13 mouse cellular contexts compared by ENCODE assay signal in genomic region chr12:16155791-16156558, GRCm38 (mm10).
DNase-seq lines count a peak whose midpoint lies in the region; ATAC-seq lines count a peak whose summit lies in the region.
"Had no signal": no experiment of that assay in that cellular context is flagged by ENCODE, and none has a peak within 500 bp of the region (broad histone marks: within the 10 kb centered on the region; RNA-seq: fewer than 3 reads in every experiment).

No protein-coding gene starts in this region.

- no peak overlapping the region for H3K4me2 ChIP-seq in forebrain, embryonic 16.5 days (ENCODE audit: low read length)
- H3K4me2 ChIP-seq in midbrain, embryonic 13.5 days (replicated peaks) = no peak overlapping the region
- H3K4me2 ChIP-seq: embryonic facial prominence, embryonic 15.5 days; heart, embryonic 15.5 days; kidney, embryonic 15.5 days; limb, embryonic 13.5 days; stomach, embryonic 15.5 days had no signal

- 14% methylated on average over 2 of the region's 2 CpGs for WGBS in forebrain, embryonic 16.5 days
- 12% methylated on average over 2 of the region's 2 CpGs for WGBS in midbrain, embryonic 13.5 days

- H3K36me3 ChIP-seq in forebrain, embryonic 16.5 days (ENCODE audit: control insufficient read depth, insufficient read depth) = no peaks in the 10 kb centered on the region
- no peaks in the 10 kb centered on the region for H3K36me3 ChIP-seq in midbrain, embryonic 13.5 days
- H3K36me3 ChIP-seq: embryonic facial prominence, embryonic 15.5 days; heart, embryonic 15.5 days; kidney, embryonic 15.5 days; limb, embryonic 13.5 days; stomach, embryonic 15.5 days had no signal

- peak; percentile 88 for ATAC-seq in forebrain, embryonic 16.5 days
- peak; percentile 83 for ATAC-seq in midbrain, embryonic 13.5 days

- peak overlapping the region; percentile 27; the same call in 1 of the 2 replicates for H3K27ac ChIP-seq in forebrain, embryonic 16.5 days (ENCODE audit: low read length)
- H3K27ac ChIP-seq in midbrain, embryonic 13.5 days = no peak overlapping the region
- H3K27ac ChIP-seq: embryonic facial prominence, embryonic 15.5 days; heart, embryonic 15.5 days; kidney, embryonic 15.5 days; limb, embryonic 13.5 days; stomach, embryonic 15.5 days had no signal

- H3K9me3 ChIP-seq in forebrain, embryonic 16.5 days (ENCODE audit: control insufficient read depth, low read length) = no peaks in the 10 kb centered on the region
- H3K9me3 ChIP-seq in midbrain, embryonic 13.5 days = no peaks in the 10 kb centered on the region
- H3K9me3 ChIP-seq: embryonic facial prominence, embryonic 15.5 days; heart, embryonic 15.5 days; kidney, embryonic 15.5 days; limb, embryonic 13.5 days; stomach, embryonic 15.5 days had no signal

- H3K27me3 ChIP-seq in forebrain, embryonic 16.5 days (replicated peaks; ENCODE audit: control insufficient read depth, insufficient read depth, low read length) = no peaks in the 10 kb centered on the region
- H3K27me3 ChIP-seq in midbrain, embryonic 13.5 days = no peaks in the 10 kb centered on the region
- H3K27me3 ChIP-seq: embryonic facial prominence, embryonic 15.5 days; heart, embryonic 15.5 days; kidney, embryonic 15.5 days; limb, embryonic 13.5 days; stomach, embryonic 15.5 days had no signal

- 0 out of 2 replicates have a peak overlapping the region, but pooled peaks have one; percentile 15 for H3K9ac ChIP-seq in forebrain, embryonic 16.5 days (replicated peaks; ENCODE audit: low read depth, low read length)
- H3K9ac ChIP-seq in midbrain, embryonic 13.5 days (replicated peaks) = no peak overlapping the region; the same call in 1 of the 2 replicates
- H3K9ac ChIP-seq: embryonic facial prominence, embryonic 15.5 days; heart, embryonic 15.5 days; kidney, embryonic 15.5 days; limb, embryonic 13.5 days; stomach, embryonic 15.5 days had no signal

- intact Hi-C loops in heart, postnatal 36 days (cut with DNase I) = loop anchor here (5.0 kb wide), 1 partner anchor 339 kb away; the partner anchor contains the start of gene Trib2

- no peak overlapping the region for H3K4me3 ChIP-seq in forebrain, embryonic 16.5 days (replicated peaks; ENCODE audit: low read length)
- H3K4me3 ChIP-seq in midbrain, embryonic 13.5 days (replicated peaks) = no peak overlapping the region
- H3K4me3 ChIP-seq: embryonic facial prominence, embryonic 15.5 days; heart, embryonic 15.5 days; kidney, embryonic 15.5 days; limb, embryonic 13.5 days; stomach, embryonic 15.5 days had no signal

- peak; percentile 13 to 16 for DNase-seq in layer of hippocampus, adult 8-10 months (ENCODE audit: low spot score in 2 of 2)
- no peak for DNase-seq in layer of hippocampus, adult 18-20 months (ENCODE audit: low spot score in 2 of 2)
- peak; percentile 64 for DNase-seq in NIH3T3 (ENCODE audit: low read depth)
- no peak for DNase-seq in urinary bladder, postnatal 4 days (ENCODE audit: low spot score in 2 of 2)
- DNase-seq in heart, postnatal 36 days = no peak
- DNase-seq: gastrocnemius, postnatal 10 days had no signal

- H3K4me1 ChIP-seq in forebrain, embryonic 16.5 days (replicated peaks; ENCODE audit: control insufficient read depth, insufficient read depth, low read length) = peaks cover 10% of the 10 kb centered on the region
- H3K4me1 ChIP-seq in midbrain, embryonic 13.5 days (replicated peaks) = peaks cover 13% of the 10 kb centered on the region
- H3K4me1 ChIP-seq: heart, embryonic 15.5 days; stomach, embryonic 15.5 days had no signal

Comparison
In these comparisons a context has a peak if more than half of its experiments do, and no peak if none do; other contexts are left out.
1. DNase-seq: peak in layer of hippocampus, adult 8-10 months (2 of 2) and NIH3T3 (single experiment); none in layer of hippocampus, adult 18-20 months (0 of 2), urinary bladder, postnatal 4 days (0 of 2) and heart, postnatal 36 days (0 of 2).